Mouse (Mus musculus) neural tube, embryonic 15.5 days (tissue): ENCODE measurements around the gene Rac1. TPM values are rescaled to one million over a fixed set of nuclear protein-coding genes. Genes with fewer than 3 reads are reported as not detected.

Experiments
- ATAC-seq: fragments of 200-750 bp; cut with Nextera tagmentation; 2 replicates; pipeline ENCODE4 v1.8.0; 2017; ENCODE audit warnings: mild to moderate bottlenecking, moderate TSS enrichment, moderate library complexity; ENCODE audit not compliant: low FRiP score
- H3K27ac ChIP-seq: fragments of 300-500 bp; sonication (generic); replicated peaks from 2 replicates; pipeline ENCODE4 v1.5.1; 2015; ENCODE audit warnings: mild to moderate bottlenecking, inconsistent platforms
- H3K27me3 ChIP-seq: fragments of 300-500 bp; sonication (generic); replicated peaks from 2 replicates; pipeline ENCODE4 v1.6.1; 2015; ENCODE audit warnings: inconsistent platforms
- H3K36me3 ChIP-seq: fragments of 300-500 bp; sonication (generic); 2 replicates; pipeline ENCODE4 v1.6.1; 2015; ENCODE audit warnings: inconsistent platforms
- H3K4me1 ChIP-seq: fragments of 300-500 bp; sonication (generic); 2 replicates; pipeline ENCODE4 v1.6.1; 2015; ENCODE audit warnings: inconsistent platforms
- H3K4me2 ChIP-seq: fragments of 300-500 bp; sonication (generic); 2 replicates; pipeline ENCODE4 v1.6.1; 2015; ENCODE audit warnings: inconsistent platforms, mild to moderate bottlenecking, moderate library complexity
- H3K4me3 ChIP-seq: fragments of 300-500 bp; sonication (generic); replicated peaks from 2 replicates; pipeline ENCODE4 v1.5.1; 2015; ENCODE audit warnings: mild to moderate bottlenecking, inconsistent platforms
- H3K9ac ChIP-seq: fragments of 300-500 bp; sonication (generic); replicated peaks from 2 replicates; pipeline ENCODE4 v1.6.1; 2015; ENCODE audit warnings: mild to moderate bottlenecking, inconsistent platforms
- H3K9me3 ChIP-seq: fragments of 300-500 bp; sonication (generic); replicated peaks from 2 replicates; pipeline ENCODE4 v1.6.1; 2016; ENCODE audit warnings: inconsistent platforms
- WGBS: fragments of 180-500 bp; shearing (Covaris S2); methylation state at CpG from one replicate; pipeline ENCODE4 v1.1.7; 2015; ENCODE audit warnings: mixed read lengths; 5-methylcytosine and 5-hydroxymethylcytosine counted together
- polyA plus RNA-seq: library from polyadenylated mRNA; unstranded; fragments of >200 nt; fragmentation: Nextera tagmentation; extraction: Ambion mirVana; gene quantifications from 2 replicates; pipeline ENCODE4 v1.2.1, GENCODE M21; 2015

Rac1 gene
- polyA plus RNA-seq, 1 experiment from 2014 or later = 385 TPM

DNA sequence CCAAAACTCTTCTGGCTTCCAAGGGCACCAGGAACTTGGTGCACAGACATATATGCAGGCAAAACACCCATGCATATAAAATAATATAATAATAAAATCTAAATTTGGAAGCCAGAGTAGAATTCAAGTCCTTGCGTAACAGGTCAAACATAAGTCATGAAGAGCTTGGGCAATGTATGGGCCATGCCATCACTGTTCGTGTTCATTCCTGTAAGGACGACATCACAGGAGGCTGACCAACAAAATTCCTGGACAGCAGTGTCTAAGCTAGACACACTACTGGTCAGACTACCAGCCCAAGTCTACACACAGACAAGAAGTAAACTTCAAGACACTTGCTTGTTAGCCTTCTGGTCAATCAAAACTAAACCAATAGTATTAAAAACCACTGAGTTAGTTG lies 5.0 kb downstream of the Rac1 start:
- WGBS = 91% methylated on average over 3 of the region's 3 CpGs
- Histone ChIP-seq H3K27me3 (no peaks in the 10 kb centered on the region), H3K4me1 (peaks cover 36% of the 10 kb centered on the region), H3K9ac (no peak overlapping the region), H3K4me3 (no peak overlapping the region), H3K36me3 (no peaks in the 10 kb centered on the region), H3K9me3 (no peaks in the 10 kb centered on the region), H3K27ac (no peak overlapping the region), H3K4me2 (no peak overlapping the region)
- no peak for ATAC-seq

- ATAC-seq = no peak
- H3K4me3 ChIP-seq = no peak overlapping the region
- WGBS = 84% methylated on average over 2 of the region's 2 CpGs
Measured at GRCm38 (mm10) chr5:143520415-143520814, 7.4 kb downstream of the Rac1 start.

GRCm38 (mm10) chr5:143518045-143518591 lies 9.7 kb downstream of the Rac1 start:
- no peak overlapping the region for H3K27ac ChIP-seq
- H3K4me3 ChIP-seq = no peak overlapping the region
- H3K4me2 ChIP-seq = no peak overlapping the region
- ATAC-seq = no peak
- 88% methylated on average over 6 of the region's 6 CpGs for WGBS
- no peaks in the 10 kb centered on the region for H3K9me3 ChIP-seq
- H3K4me1 ChIP-seq = peaks cover 9% of the 10 kb centered on the region; the same call in 1 of the 2 replicates
- H3K36me3 ChIP-seq = peaks cover 35% of the 10 kb centered on the region
- H3K27me3 ChIP-seq = no peaks in the 10 kb centered on the region
- H3K9ac ChIP-seq = no peak overlapping the region

More at GRCm38 (mm10) chr5:143520415-143520814, 7.4 kb downstream of the Rac1 start:
- no peaks in the 10 kb centered on the region for H3K9me3 ChIP-seq
- H3K4me2 ChIP-seq = no peak overlapping the region
- no peaks in the 10 kb centered on the region for H3K27me3 ChIP-seq
- H3K27ac ChIP-seq = no peak overlapping the region
- no peak overlapping the region for H3K9ac ChIP-seq
- peaks cover 12% of the 10 kb centered on the region for H3K36me3 ChIP-seq
- peaks cover 20% of the 10 kb centered on the region for H3K4me1 ChIP-seq

DNA sequence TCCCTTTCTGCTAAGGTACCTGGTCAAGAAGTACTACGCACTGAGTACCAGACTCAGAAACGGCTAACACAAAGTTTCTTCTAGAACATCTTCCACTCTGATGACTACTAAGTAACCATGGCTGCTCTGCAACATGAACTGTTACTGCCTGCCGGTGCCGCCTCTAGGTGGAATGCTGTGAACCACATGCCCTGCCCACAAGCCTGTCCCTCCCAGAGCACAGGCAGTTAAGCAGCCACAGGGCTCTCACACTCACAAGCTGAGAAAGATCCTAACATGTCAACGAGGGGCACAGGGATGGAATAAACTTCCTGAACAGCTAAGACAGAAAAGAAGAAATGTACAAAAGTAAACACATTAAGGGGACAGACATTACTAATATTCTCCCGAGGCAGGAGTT lies 10.4 kb downstream of the Rac1 start:
- 84% methylated on average over 6 of the region's 6 CpGs for WGBS

GRCm38 (mm10) chr5:143517005-143517404 lies 10.8 kb downstream of the Rac1 start:
- 88% methylated on average over 11 of the region's 11 CpGs for WGBS
- peaks cover 41% of the 10 kb centered on the region for H3K36me3 ChIP-seq
- ATAC-seq = no peak
- H3K9me3 ChIP-seq = no peaks in the 10 kb centered on the region
- no peak overlapping the region for H3K4me2 ChIP-seq
- H3K27me3 ChIP-seq = no peaks in the 10 kb centered on the region
- H3K9ac ChIP-seq = no peak overlapping the region
- peaks cover 9% of the 10 kb centered on the region; the same call in 1 of the 2 replicates for H3K4me1 ChIP-seq
- H3K27ac ChIP-seq = no peak overlapping the region
- no peak overlapping the region for H3K4me3 ChIP-seq

More for the DNA sequence above, 10.4 kb downstream of the Rac1 start:
- Histone ChIP-seq H3K27ac (no peak overlapping the region), H3K9ac (no peak overlapping the region), H3K9me3 (no peaks in the 10 kb centered on the region), H3K36me3 (peaks cover 37% of the 10 kb centered on the region), H3K4me1 (peaks cover 9% of the 10 kb centered on the region; the same call in 1 of the 2 replicates), H3K4me2 (no peak overlapping the region), H3K4me3 (no peak overlapping the region), H3K27me3 (no peaks in the 10 kb centered on the region)
- no peak for ATAC-seq

DNA sequence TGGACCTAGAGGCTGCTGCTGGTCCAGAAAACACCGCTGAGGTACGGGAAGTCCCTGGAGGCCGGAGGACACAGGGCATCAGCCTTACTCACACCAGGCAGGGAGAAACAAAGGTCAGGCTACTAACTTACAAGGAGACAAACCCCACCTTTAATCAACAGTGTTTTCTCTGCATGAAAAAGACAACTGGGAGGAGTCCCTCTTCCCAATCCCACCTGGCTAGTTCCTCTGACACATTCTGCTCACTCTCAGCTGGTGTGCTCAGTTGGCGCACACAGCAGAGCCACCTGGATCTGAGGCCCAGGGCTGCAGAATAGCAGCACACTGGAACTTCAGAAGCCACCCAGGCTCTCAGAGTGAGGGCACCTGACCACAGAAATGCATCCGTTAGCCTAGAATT lies 13.0 kb downstream of the Rac1 start:
- H3K27ac ChIP-seq = no peak overlapping the region
- no peak overlapping the region for H3K4me3 ChIP-seq
- no peaks in the 10 kb centered on the region for H3K9me3 ChIP-seq
- peaks cover 10% of the 10 kb centered on the region; the same call in 1 of the 2 replicates for H3K4me1 ChIP-seq
- no peaks in the 10 kb centered on the region for H3K27me3 ChIP-seq
- 93% methylated on average over 5 of the region's 5 CpGs for WGBS
- ATAC-seq = no peak
- H3K4me2 ChIP-seq = no peak overlapping the region
- 0 out of 2 replicates have a peak overlapping the region, but pooled peaks have one; percentile 5 for H3K9ac ChIP-seq
- peaks cover 48% of the 10 kb centered on the region for H3K36me3 ChIP-seq

GRCm38 (mm10) chr5:143512305-143512704 lies 15.5 kb downstream of the Rac1 start:
- Histone ChIP-seq H3K9me3 (no peaks in the 10 kb centered on the region), H3K4me1 (peaks cover 25% of the 10 kb centered on the region), H3K27me3 (no peaks in the 10 kb centered on the region), H3K9ac (no peak overlapping the region), H3K4me3 (no peak overlapping the region), H3K4me2 (no peak overlapping the region), H3K27ac (no peak overlapping the region), H3K36me3 (peaks cover 48% of the 10 kb centered on the region)
- no peak for ATAC-seq
- 92% methylated on average over 4 of the region's 4 CpGs for WGBS

GRCm38 (mm10) chr5:143511577-143511976 lies 16.3 kb downstream of the Rac1 start:
- no peaks in the 10 kb centered on the region for H3K9me3 ChIP-seq
- H3K4me3 ChIP-seq = no peak overlapping the region
- no peak overlapping the region for H3K27ac ChIP-seq
- ATAC-seq = no peak
- WGBS = 88% methylated on average over 4 of the region's 4 CpGs
- H3K4me2 ChIP-seq = no peak overlapping the region
- no peak overlapping the region for H3K9ac ChIP-seq
- peaks cover 51% of the 10 kb centered on the region for H3K36me3 ChIP-seq
- H3K4me1 ChIP-seq = peaks cover 25% of the 10 kb centered on the region
- no peaks in the 10 kb centered on the region for H3K27me3 ChIP-seq

DNA sequence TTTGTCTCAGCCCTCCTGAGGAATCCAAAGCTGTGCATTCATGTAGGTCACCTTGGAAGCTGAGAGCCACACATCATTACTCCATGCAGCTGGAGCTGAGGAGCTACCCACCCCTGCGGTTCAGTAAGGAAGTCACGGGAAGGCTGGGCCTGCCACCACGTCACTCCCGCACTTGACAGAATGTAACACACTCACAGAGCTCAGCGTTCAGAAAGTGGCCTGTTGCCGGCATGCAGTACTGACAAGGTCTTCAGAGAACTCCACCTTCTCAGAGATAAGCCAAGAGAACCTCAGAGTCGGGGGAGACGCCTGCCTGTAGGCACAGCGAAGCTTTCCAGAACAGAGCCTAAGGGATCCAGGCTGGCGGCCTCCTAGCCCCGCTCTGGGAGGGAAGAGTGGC lies 18.1 kb downstream of the Rac1 start:
- Histone ChIP-seq H3K27ac (no peak overlapping the region), H3K27me3 (no peaks in the 10 kb centered on the region), H3K4me2 (no peak overlapping the region), H3K9me3 (no peaks in the 10 kb centered on the region), H3K9ac (no peak overlapping the region), H3K4me1 (peaks cover 25% of the 10 kb centered on the region), H3K36me3 (peaks cover 49% of the 10 kb centered on the region), H3K4me3 (no peak overlapping the region)
- no peak for ATAC-seq
- WGBS = 84% methylated on average over 11 of the region's 11 CpGs

- H3K9me3 ChIP-seq = no peaks in the 10 kb centered on the region
- ATAC-seq = no peak
- peaks cover 25% of the 10 kb centered on the region for H3K4me1 ChIP-seq
- peaks cover 49% of the 10 kb centered on the region for H3K36me3 ChIP-seq
- no peak overlapping the region for H3K4me3 ChIP-seq
- WGBS = 86% methylated on average over 9 of the region's 9 CpGs
- no peaks in the 10 kb centered on the region for H3K27me3 ChIP-seq
- H3K27ac ChIP-seq = no peak overlapping the region
- H3K9ac ChIP-seq = no peak overlapping the region
- H3K4me2 ChIP-seq = no peak overlapping the region
Measured at GRCm38 (mm10) chr5:143509294-143509693, 18.5 kb downstream of the Rac1 start.

DNA sequence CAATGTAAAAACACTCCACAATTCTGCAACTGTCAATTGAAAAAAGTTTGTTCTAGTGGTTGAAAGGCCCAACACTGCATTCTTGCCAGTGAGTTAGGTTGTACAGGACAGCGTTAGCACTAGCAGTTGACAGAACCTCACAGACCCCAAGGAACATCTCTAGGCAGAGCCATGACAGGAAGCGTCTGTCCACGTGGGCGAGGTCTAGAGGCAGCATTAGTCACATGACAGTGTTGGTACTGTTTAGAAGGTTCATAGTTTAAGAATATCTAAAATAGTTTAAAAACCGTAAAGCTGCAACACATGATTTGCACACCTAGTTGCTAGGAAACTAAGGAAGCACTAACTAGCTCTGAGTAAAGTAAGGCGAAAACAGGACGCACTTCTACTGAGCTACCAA lies 22.3 kb downstream of the Rac1 start:
- no peak for ATAC-seq
- Histone ChIP-seq H3K4me1 (peaks cover 25% of the 10 kb centered on the region), H3K36me3 (peaks cover 49% of the 10 kb centered on the region), H3K27me3 (no peaks in the 10 kb centered on the region), H3K4me2 (no peak overlapping the region), H3K9ac (no peak overlapping the region), H3K27ac (no peak overlapping the region), H3K9me3 (no peaks in the 10 kb centered on the region), H3K4me3 (no peak overlapping the region)
- WGBS = 92% methylated on average over 7 of the region's 7 CpGs

GRCm38 (mm10) chr5:143505056-143505455 lies 22.8 kb downstream of the Rac1 start:
- Histone ChIP-seq H3K27ac (no peak overlapping the region), H3K36me3 (peaks cover 49% of the 10 kb centered on the region), H3K4me3 (no peak overlapping the region), H3K4me1 (peaks cover 25% of the 10 kb centered on the region), H3K9ac (no peak overlapping the region), H3K4me2 (no peak overlapping the region), H3K9me3 (no peaks in the 10 kb centered on the region), H3K27me3 (no peaks in the 10 kb centered on the region)
- WGBS = 85% methylated on average over 8 of the region's 8 CpGs
- no peak for ATAC-seq
